Mouse (Mus musculus) forebrain, embryonic 15.5 days (tissue): ENCODE measurements around the gene Myrf. TPM values are rescaled to one million over a fixed set of nuclear protein-coding genes. Genes with fewer than 3 reads are reported as not detected.

Experiments used
- ATAC-seq: fragments of 200-750 bp; cut with Nextera tagmentation; replicated peaks from 2 replicates; pipeline ENCODE4 v1.8.0; 2017; ENCODE audit warnings: mild to moderate bottlenecking, moderate TSS enrichment, moderate library complexity
- H3K27ac ChIP-seq: fragments of 300-500 bp; sonication (generic); replicated peaks from 2 replicates; pipeline ENCODE4 v1.5.1; 2015; ENCODE audit warnings: mild to moderate bottlenecking, inconsistent platforms
- H3K27me3 ChIP-seq: fragments of 300-500 bp; sonication (generic); 2 replicates; pipeline ENCODE4 v1.6.1; 2015; ENCODE audit warnings: inconsistent platforms
- H3K36me3 ChIP-seq: fragments of 300-500 bp; sonication (generic); 2 replicates; pipeline ENCODE4 v1.6.1; 2015; ENCODE audit warnings: mild to moderate bottlenecking, inconsistent platforms
- H3K4me1 ChIP-seq: fragments of 300-500 bp; sonication (generic); 2 replicates; pipeline ENCODE4 v1.6.1; 2015; ENCODE audit warnings: inconsistent platforms
- H3K4me2 ChIP-seq: fragments of 300-500 bp; sonication (generic); replicated peaks from 2 replicates; pipeline ENCODE4 v1.6.1; 2015; ENCODE audit warnings: mild to moderate bottlenecking, inconsistent platforms
- H3K4me3 ChIP-seq: fragments of 300-500 bp; sonication (generic); 2 replicates; pipeline ENCODE4 v1.5.1; 2015; ENCODE audit warnings: mild to moderate bottlenecking, inconsistent platforms
- H3K9ac ChIP-seq: fragments of 300-500 bp; sonication (generic); replicated peaks from 2 replicates; pipeline ENCODE4 v1.6.1; 2015; ENCODE audit warnings: mild to moderate bottlenecking, inconsistent platforms
- H3K9me3 ChIP-seq: fragments of 300-500 bp; sonication (generic); 2 replicates; pipeline ENCODE4 v1.6.1; 2016; ENCODE audit warnings: inconsistent platforms
- WGBS: fragments of 180-500 bp; shearing (Covaris S2); methylation state at CpG from one replicate; pipeline ENCODE4 v1.1.7; 2015; ENCODE audit warnings: mixed read lengths; 5-methylcytosine and 5-hydroxymethylcytosine counted together
- polyA plus RNA-seq: library from polyadenylated mRNA; unstranded; fragments of >200 nt; fragmentation: Nextera tagmentation; extraction: Ambion mirVana; gene quantifications from 2 replicates; pipeline ENCODE4 v1.2.1, GENCODE M21; 2015

The Myrf gene
- polyA plus RNA-seq, 1 experiment from 2014 or later: 0.18 TPM

DNA sequence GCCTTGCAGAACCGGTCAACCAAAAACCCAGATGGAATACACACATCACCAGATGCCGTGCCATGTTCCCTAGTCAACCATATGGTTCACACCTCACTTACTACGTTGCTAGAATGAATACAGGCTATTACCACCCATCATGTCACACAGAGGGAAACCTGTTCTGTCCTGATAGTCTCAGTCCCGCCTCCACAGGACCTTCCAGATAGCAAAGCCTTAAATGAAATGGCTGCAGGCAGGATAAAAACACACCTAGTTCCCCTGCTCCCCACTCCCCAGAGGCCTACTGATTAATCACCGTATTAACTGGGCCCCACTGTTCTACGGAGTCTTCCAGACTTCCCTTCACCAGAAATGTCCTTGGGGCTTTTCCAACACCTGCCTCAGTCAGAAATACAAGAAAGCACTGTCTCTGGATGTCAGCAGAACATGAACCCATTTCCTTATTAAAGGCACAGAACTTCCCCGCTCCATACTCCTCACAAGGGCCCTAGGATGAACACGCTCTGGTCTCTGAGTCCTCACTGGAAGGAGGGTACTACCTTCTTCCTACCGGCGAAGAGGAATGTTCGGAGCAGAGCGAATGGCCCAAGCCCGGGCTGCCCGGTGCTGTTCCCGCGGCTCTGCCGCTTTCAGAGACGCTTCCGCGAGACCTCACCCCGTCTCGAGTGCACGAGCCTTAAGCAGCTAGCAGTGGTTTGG is 37.3 kb downstream of the Myrf start:
- peak overlapping the region; percentile 88 for H3K4me2 ChIP-seq
- H3K36me3 ChIP-seq: peaks cover 36% of the 10 kb centered on the region
- 2% methylated on average over 23 of the region's 23 CpGs for WGBS
- peaks cover 20% of the 10 kb centered on the region for H3K4me1 ChIP-seq
- H3K4me3 ChIP-seq: peak overlapping the region; percentile 93
- no peaks in the 10 kb centered on the region for H3K27me3 ChIP-seq
- ATAC-seq: peak; percentile 67
- H3K9me3 ChIP-seq: no peaks in the 10 kb centered on the region
- peak overlapping the region; percentile 88 for H3K9ac ChIP-seq
- H3K27ac ChIP-seq: peak overlapping the region; percentile 89

DNA sequence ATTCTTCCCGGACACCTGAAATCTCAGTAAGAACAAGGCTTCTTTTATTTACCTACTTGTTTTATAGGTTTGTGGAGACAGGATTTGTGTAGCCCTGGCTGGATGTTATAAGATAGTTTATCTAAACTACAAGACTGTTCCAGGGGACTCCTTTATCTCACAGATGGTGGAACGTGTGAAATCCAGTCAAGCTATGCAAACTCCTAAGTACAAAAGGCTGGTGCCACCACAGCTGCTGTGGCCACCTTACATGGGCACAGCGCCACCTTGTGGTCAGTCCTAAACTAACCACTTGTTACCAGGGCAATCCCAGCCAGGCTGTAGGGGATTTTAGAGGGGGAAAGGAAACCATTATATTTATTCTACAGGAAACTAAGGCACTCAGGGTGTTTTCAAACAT is 41.8 kb downstream of the Myrf start:
- peak overlapping the region; percentile 52; the same call in 1 of the 2 replicates for H3K27ac ChIP-seq
- no peaks in the 10 kb centered on the region for H3K27me3 ChIP-seq
- H3K4me3 ChIP-seq: no peak overlapping the region
- no peak for ATAC-seq
- H3K36me3 ChIP-seq: peaks cover 50% of the 10 kb centered on the region
- peaks cover 9% of the 10 kb centered on the region for H3K4me1 ChIP-seq
- 27% methylated on average over 3 of the region's 3 CpGs for WGBS
- no peak overlapping the region for H3K9ac ChIP-seq
- H3K9me3 ChIP-seq: no peaks in the 10 kb centered on the region
- H3K4me2 ChIP-seq: no peak overlapping the region

DNA sequence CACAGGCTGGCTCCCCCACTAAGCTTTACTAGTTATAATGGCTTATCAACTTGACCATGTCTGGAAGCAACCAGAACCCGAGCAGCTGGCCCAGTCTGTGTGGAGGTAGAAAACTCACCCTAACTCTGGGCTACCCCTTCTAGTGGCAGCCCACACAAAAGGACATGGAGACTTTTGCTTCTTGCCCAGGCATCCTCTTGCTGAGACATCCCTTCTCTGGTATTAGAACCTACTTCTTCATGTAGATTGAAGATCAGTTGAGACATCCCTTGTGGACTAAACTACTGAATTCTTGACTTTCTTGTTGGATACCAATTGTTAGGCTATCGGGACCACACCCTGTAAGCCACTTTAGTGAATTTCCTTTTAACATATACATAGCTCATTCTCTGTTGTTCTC is 42.3 kb downstream of the Myrf start:
- no peak overlapping the region for H3K4me3 ChIP-seq
- ATAC-seq: no peak
- peaks cover 8% of the 10 kb centered on the region for H3K4me1 ChIP-seq
- no peaks in the 10 kb centered on the region for H3K27me3 ChIP-seq
- peaks cover 55% of the 10 kb centered on the region for H3K36me3 ChIP-seq
- H3K4me2 ChIP-seq: no peak overlapping the region
- H3K9ac ChIP-seq: no peak overlapping the region
- 70% methylated on average over 2 of the region's 2 CpGs for WGBS
- peak overlapping the region; percentile 52; the same call in 1 of the 2 replicates for H3K27ac ChIP-seq
- H3K9me3 ChIP-seq: no peaks in the 10 kb centered on the region

DNA sequence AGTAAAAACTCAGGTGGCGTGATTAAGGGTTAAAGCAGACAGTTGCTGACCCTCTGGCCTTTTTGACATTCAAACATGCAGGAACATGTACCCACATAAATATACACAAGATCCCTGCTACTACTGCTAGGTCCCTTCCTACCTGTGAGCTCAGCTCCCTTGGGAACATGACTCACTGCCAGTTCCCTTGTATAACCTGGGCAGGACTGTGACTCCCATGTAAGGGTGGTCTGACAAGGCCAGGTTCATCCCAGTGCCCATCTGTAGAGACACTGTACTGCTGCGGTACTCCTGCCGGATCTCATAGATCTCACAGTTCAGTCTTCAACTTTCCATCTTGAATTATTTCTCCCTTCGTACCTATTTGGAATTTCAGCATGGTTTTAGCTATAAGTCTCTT is 43.4 kb downstream of the Myrf start:
- Histone ChIP-seq H3K27me3 (no peaks in the 10 kb centered on the region), H3K4me3 (no peak overlapping the region), H3K4me1 (no peaks in the 10 kb centered on the region), H3K36me3 (peaks cover 66% of the 10 kb centered on the region), H3K9ac (no peak overlapping the region), H3K9me3 (no peaks in the 10 kb centered on the region), H3K4me2 (no peak overlapping the region), H3K27ac (no peak overlapping the region)
- 88% methylated on average over 4 of the region's 4 CpGs for WGBS
- no peak for ATAC-seq

DNA sequence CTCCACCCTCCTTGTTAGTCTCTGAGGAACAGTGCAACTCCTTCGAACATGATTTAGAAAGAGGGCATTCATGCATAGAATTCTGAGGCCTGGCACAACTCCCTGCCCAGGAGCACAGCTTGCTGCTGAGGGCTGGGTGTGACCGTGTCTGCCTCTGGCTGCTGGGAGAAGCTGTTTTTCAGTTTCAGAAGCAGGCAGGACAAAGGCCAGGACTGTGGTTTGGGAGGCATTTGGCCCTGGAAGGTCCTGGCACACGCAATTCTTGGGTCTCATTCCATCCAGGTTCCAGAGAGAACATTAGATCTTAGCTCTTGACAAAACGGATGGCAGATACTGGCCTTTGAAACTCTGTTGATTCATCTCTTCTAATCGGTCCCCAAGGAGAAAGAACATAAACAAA is 45.3 kb downstream of the Myrf start:
- Histone ChIP-seq H3K4me2 (no peak overlapping the region), H3K9ac (no peak overlapping the region), H3K4me3 (no peak overlapping the region), H3K36me3 (peaks cover 73% of the 10 kb centered on the region), H3K27ac (no peak overlapping the region), H3K9me3 (no peaks in the 10 kb centered on the region), H3K4me1 (no peaks in the 10 kb centered on the region), H3K27me3 (no peaks in the 10 kb centered on the region)
- ATAC-seq: no peak
- 64% methylated on average over 5 of the region's 5 CpGs for WGBS

DNA sequence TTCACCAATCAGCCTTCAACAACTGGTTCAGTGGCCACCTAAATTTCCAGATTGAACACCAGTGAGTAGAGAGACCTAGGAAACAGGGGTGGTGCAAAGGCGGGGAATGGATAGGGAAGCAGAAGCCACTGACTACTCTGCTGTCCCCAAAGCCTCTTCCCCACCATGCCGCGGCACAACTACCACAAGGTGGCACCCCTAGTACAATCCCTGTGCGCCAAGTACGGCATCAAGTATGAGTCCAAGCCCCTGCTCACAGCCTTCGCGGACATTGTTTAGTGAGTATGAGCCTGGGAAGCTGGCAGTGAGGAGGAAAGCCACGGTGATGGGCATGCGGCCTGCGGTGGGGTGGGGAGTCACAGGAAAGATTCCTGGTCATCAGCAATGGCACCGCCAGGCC is 46.2 kb downstream of the Myrf start:
- H3K9ac ChIP-seq: no peak overlapping the region
- no peak for ATAC-seq
- no peaks in the 10 kb centered on the region for H3K9me3 ChIP-seq
- H3K36me3 ChIP-seq: peaks cover 73% of the 10 kb centered on the region
- 85% methylated on average over 11 of the region's 11 CpGs for WGBS
- H3K27me3 ChIP-seq: no peaks in the 10 kb centered on the region
- H3K27ac ChIP-seq: no peak overlapping the region
- no peak overlapping the region for H3K4me2 ChIP-seq
- no peak overlapping the region for H3K4me3 ChIP-seq
- no peaks in the 10 kb centered on the region for H3K4me1 ChIP-seq

DNA sequence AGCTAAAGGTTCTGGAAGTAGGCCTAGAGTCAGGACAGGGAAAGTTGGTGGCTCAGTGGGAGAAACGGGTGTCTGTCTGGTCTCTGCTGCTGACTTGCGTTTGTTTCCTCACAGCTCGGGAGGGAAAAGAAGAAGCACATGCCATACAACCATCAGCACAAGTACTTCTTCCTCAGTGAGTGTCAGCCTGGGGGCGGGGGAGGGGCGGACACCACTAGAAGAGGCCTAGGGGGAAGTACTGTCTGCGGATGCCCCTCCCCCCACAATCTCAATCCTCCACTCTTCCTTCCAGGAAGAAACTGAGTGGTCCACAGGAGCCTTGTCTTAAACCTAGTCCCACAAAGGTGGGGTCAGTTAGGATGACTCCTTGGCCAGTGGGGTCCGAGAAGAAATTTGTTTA is 49.2 kb downstream of the Myrf start:
- Histone ChIP-seq H3K4me3 (no peak overlapping the region), H3K36me3 (peaks cover 90% of the 10 kb centered on the region), H3K27ac (no peak overlapping the region), H3K9me3 (no peaks in the 10 kb centered on the region), H3K4me2 (no peak overlapping the region), H3K9ac (no peak overlapping the region), H3K4me1 (peaks cover 21% of the 10 kb centered on the region), H3K27me3 (no peaks in the 10 kb centered on the region)
- 88% methylated on average over 7 of the region's 7 CpGs for WGBS
- no peak for ATAC-seq

DNA sequence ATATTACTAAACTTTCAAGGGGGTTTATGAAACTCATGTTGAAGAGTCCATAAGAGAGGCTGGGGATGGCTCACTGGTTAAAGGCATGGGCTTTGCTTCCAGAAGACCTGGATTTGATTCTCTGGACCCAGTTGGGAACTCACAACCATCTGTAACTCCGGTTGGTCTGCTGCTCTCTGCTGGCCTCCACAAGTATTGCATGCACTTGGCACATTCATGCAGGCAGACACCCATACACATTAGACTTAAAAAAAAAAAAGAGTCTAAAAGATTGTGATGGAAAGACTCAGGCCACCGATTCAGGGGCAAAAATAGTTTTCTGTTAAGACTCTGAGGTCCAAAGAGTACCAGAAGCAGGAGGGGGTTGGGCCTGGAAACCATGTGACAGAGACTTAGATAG is 49.8 kb downstream of the Myrf start:
- WGBS: 49% methylated on average over 2 of the region's 2 CpGs
- Histone ChIP-seq H3K4me2 (no peak overlapping the region), H3K9ac (no peak overlapping the region), H3K27ac (no peak overlapping the region), H3K27me3 (no peaks in the 10 kb centered on the region), H3K4me1 (peaks cover 27% of the 10 kb centered on the region), H3K4me3 (no peak overlapping the region), H3K36me3 (peaks cover 90% of the 10 kb centered on the region), H3K9me3 (no peaks in the 10 kb centered on the region)
- no peak for ATAC-seq

DNA sequence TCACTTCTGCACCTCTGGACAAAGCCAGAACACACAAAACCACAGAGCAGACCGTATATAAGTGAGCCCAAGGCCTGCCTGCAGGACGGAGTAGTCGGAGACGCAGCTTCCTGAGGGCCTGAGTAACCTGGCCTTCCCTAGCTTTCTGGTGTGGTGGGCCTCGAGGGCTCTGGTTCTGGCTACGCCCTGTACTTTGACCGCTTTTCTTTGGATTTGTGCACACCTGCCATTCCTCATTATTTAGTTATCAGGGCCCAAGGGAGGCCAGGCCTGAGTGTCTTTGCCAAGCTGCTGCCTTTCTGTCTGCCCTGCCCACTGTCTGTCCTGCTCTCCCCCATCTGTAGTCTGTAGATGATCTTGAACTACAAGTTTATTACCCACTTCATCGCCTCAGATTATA is 50.6 kb downstream of the Myrf start:
- Histone ChIP-seq H3K9me3 (no peaks in the 10 kb centered on the region), H3K4me2 (no peak overlapping the region), H3K9ac (no peak overlapping the region), H3K36me3 (peaks cover 86% of the 10 kb centered on the region), H3K4me3 (no peak overlapping the region), H3K4me1 (peaks cover 35% of the 10 kb centered on the region), H3K27me3 (no peaks in the 10 kb centered on the region), H3K27ac (no peak overlapping the region)
- no peak for ATAC-seq
- 94% methylated on average over 8 of the region's 8 CpGs for WGBS

DNA sequence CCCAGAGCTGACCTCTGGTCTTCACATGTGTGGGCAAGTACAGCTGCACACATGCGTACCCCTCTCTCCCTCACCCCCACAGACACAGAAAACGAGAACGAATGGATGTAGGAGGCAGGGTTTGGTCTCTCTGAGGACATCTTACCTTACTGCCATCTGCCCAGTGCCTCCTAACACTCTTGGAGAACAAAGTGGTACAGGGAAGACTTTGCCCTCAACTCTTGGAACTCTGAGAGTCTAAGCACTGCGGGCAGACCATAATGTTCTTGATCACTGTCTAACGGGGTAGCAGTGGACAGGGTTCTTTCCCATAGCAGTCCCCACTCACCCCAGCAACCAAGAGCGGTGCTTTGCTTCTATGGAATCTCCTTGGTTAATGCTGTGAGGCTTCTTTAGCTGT is 51.5 kb downstream of the Myrf start:
- 90% methylated on average over 6 of the region's 6 CpGs for WGBS
- peaks cover 77% of the 10 kb centered on the region for H3K36me3 ChIP-seq
- no peaks in the 10 kb centered on the region for H3K9me3 ChIP-seq
- H3K9ac ChIP-seq: no peak overlapping the region
- no peak overlapping the region for H3K4me2 ChIP-seq
- H3K4me3 ChIP-seq: no peak overlapping the region
- H3K27ac ChIP-seq: peak overlapping the region; percentile 70
- H3K27me3 ChIP-seq: no peaks in the 10 kb centered on the region
- peaks cover 44% of the 10 kb centered on the region for H3K4me1 ChIP-seq
- no peak for ATAC-seq

DNA sequence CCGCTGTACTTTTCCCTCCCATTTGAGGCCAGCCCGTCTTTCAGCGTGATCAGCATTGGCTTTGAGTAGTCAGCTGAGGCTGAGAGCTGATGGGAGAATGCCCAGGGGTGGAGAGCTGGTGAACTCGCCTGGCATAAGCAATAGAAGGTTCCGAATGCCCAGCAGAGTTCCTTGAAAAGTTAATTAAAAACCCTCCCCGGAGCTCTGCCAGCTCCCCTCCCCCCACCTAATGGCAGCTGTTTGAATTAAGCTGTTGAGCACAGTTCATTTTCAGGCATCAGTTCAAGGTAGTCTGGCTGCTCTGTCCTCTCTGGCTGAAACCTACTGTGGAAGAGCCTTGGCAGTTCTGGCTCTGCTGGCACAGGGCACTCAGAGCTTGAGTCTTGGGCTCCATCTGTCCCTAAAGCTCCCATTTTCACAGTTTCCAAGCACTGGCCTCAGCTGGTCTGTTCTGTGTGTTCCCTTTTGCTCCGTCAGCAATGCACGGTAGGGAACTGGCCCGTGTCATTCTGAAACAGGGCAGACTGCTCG is 52.2 kb downstream of the Myrf start:
- Histone ChIP-seq H3K4me3 (no peak overlapping the region), H3K4me1 (peaks cover 48% of the 10 kb centered on the region), H3K9ac (no peak overlapping the region), H3K27me3 (no peaks in the 10 kb centered on the region), H3K4me2 (no peak overlapping the region), H3K36me3 (peaks cover 70% of the 10 kb centered on the region), H3K9me3 (no peaks in the 10 kb centered on the region), H3K27ac (peak overlapping the region; percentile 70)
- ATAC-seq: peak; percentile 71
- 43% methylated on average over 10 of the region's 10 CpGs for WGBS

DNA sequence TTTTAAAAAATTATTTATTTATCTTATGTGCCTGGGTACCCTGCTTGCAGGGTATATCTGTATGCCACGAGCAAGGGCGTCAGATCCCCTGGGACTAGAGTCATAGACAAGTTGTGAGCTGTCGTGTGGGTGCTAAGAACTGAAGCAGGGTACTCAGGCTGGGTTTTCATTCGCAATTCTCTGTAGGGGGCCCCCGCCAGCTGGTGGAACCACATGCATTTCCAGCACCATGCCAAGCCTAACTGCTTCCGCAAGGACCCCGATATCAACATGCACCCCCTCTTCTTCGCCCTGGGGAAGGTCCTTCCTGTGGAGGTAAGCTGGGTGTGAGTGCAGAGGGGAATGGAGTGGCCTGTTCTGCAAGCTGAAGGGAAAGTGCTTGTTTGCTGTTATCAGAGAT is 54.0 kb downstream of the Myrf start:
- Histone ChIP-seq H3K9ac (no peak overlapping the region), H3K27ac (no peak overlapping the region), H3K9me3 (no peaks in the 10 kb centered on the region), H3K4me3 (no peak overlapping the region), H3K4me2 (no peak overlapping the region), H3K36me3 (peaks cover 53% of the 10 kb centered on the region), H3K27me3 (no peaks in the 10 kb centered on the region), H3K4me1 (peaks cover 53% of the 10 kb centered on the region)
- 92% methylated on average over 8 of the region's 8 CpGs for WGBS
- no peak for ATAC-seq

DNA sequence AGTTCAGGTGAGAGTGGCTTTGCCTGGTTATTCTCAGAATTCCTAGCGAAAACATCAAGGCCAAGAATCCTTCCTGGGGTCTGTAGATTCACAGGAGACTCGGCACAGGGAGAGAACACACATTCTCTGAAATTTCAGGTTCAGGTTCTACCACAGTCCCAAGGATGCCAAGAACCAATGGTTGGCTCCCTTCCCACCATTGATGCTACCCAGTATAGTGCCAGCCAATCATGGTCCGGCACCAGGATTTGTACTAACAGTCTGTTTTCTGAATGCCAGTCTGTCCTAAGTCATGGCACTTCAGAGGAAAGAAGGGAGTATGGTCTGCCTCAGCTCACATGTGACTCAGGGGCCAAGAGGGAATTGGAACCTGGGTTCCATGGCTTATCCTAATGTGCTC is 54.7 kb downstream of the Myrf start:
- Histone ChIP-seq H3K4me1 (peaks cover 53% of the 10 kb centered on the region), H3K4me3 (0 out of 2 replicates have a peak overlapping the region, but pooled peaks have one; percentile 5), H3K36me3 (peaks cover 50% of the 10 kb centered on the region), H3K4me2 (no peak overlapping the region), H3K27me3 (no peaks in the 10 kb centered on the region), H3K9me3 (no peaks in the 10 kb centered on the region), H3K9ac (no peak overlapping the region), H3K27ac (0 out of 2 replicates have a peak overlapping the region, but pooled peaks have one; percentile 29)
- WGBS: 81% methylated on average over 3 of the region's 3 CpGs
- ATAC-seq: no peak
